Mouse (Mus musculus): ENCODE results near the gene Prpsap2.

DNA sequence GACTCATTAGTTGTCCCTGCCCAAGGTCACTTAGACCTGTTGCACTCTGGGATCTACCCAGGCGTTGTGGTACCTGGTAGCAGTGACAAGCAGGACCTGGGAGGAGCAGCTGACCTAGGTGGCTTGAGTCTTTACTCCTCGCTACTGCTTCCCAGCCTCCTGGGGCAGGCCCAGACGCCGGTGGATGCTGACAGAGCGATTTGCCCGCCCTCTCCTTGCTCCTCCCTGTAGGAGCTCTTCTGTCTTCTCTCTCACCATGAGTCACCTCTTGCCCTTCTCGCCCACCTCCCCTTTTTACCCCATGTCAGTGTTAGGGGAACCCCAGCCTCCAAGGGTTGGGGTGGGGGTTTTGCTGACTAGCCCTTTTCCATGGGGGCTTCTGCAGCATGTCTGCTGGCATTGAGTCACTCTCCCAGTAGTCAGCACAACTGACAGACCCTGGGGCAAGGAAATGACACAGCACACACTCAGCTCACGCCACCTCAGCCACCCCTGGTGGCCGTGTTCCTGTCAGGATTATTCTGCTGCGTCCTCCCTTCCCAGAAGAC, 74.9 kb downstream of the Prpsap2 start:
- TF ChIP-seq CTCF (IDR thresholded peaks at IDR 0.05) (no peak), EP300 (IDR thresholded peaks at IDR 0.05; ENCODE audit: insufficient read depth, low read depth, low read length) (no peak), POLR2A (IDR thresholded peaks at IDR 0.05; ENCODE audit: insufficient read depth, low read depth, low read length) (no peak)

Measured in heart, adult 2 months (tissue).